Mouse (Mus musculus) adrenal gland (tissue): ENCODE data around the gene Smok3c.
"Not testable (repeated sequence)": the region's sequence is repeated elsewhere in the genome, so short reads cannot be mapped to it uniquely, and the experiment has no call there.

Experiments
- intact Hi-C: fragments of 180-260 bp; cut with DNase I; formaldehyde crosslinking; loops from one replicate; pipeline ENCODE4 v1.15.1; 2025
- long read RNA-seq, 2 experiments: library from polyadenylated mRNA; unstranded; transcript quantifications; one replicate each; pipeline ENCODE4 v2.0.0; 2020; ENCODE audit warnings: borderline replicate concordance in 1 of 2; ENCODE audit not compliant: insufficient replicate concordance in 1 of 2

The Smok3c gene
- long read RNA-seq, experiment 1 = 0 reads
- long read RNA-seq, experiment 2 = 0 reads

GRCm38 (mm10) chr5:138052894-138053293 is at the start of gene Smok3c:
Gene Smok3c (plus strand): TSS chr5:138053194.
- intact Hi-C loops = not testable (repeated sequence)

GRCm38 (mm10) chr5:138009437-138009836 is 43.6 kb upstream of the Smok3c start:
- intact Hi-C loops = no loop called here

GRCm38 (mm10) chr5:138012382-138012781 is 40.6 kb upstream of the Smok3c start:
- intact Hi-C loops = no loop called here

GRCm38 (mm10) chr5:138016530-138016929 is 36.5 kb upstream of the Smok3c start:
- intact Hi-C loops = no loop called here

GRCm38 (mm10) chr5:138016997-138017396 is 36.0 kb upstream of the Smok3c start:
- intact Hi-C loops = no loop called here

GRCm38 (mm10) chr5:138019577-138019976 is 33.4 kb upstream of the Smok3c start:
- intact Hi-C loops = not testable (repeated sequence)

- intact Hi-C loops = not testable (repeated sequence)
These were observed 32.0 kb upstream of the Smok3c start, which contains the start of the genes Smok3a and Smok3b for GRCm38 (mm10) chr5:138020961-138021479. Gene Smok3a (plus strand): TSS chr5:138021261. Gene Smok3b (plus strand): TSS chr5:138021429.

GRCm38 (mm10) chr5:138073803-138074202 is 20.8 kb downstream of the Smok3c start:
- intact Hi-C loops = no loop called here

GRCm38 (mm10) chr5:138075684-138076083 is 22.7 kb downstream of the Smok3c start:
- intact Hi-C loops = no loop called here

- intact Hi-C loops = no loop called here
These were observed 23.2 kb downstream of the Smok3c start for GRCm38 (mm10) chr5:138076148-138076547.

GRCm38 (mm10) chr5:138080456-138080855 is 27.5 kb downstream of the Smok3c start:
- intact Hi-C loops = no loop called here

GRCm38 (mm10) chr5:138081446-138081845 is 28.5 kb downstream of the Smok3c start:
- intact Hi-C loops = no loop called here

GRCm38 (mm10) chr5:138083318-138083900 is 30.4 kb downstream of the Smok3c start:
- intact Hi-C loops = no loop called here

GRCm38 (mm10) chr5:138083936-138084335 is 30.9 kb downstream of the Smok3c start:
- intact Hi-C loops = no loop called here

GRCm38 (mm10) chr5:138084507-138084906 is 31.5 kb downstream of the Smok3c start:
- intact Hi-C loops = no loop called here

- intact Hi-C loops = no loop called here
These were observed 32.0 kb downstream of the Smok3c start, which contains the start of gene Zkscan1 for GRCm38 (mm10) chr5:138084996-138085395. Gene Zkscan1 (plus strand): TSS chr5:138085084.

- intact Hi-C loops = no loop called here
These were observed 32.5 kb downstream of the Smok3c start for GRCm38 (mm10) chr5:138085421-138085911.

GRCm38 (mm10) chr5:138086842-138087241 is 33.8 kb downstream of the Smok3c start:
- intact Hi-C loops = no loop called here

- intact Hi-C loops = no loop called here
These were observed 35.4 kb downstream of the Smok3c start for GRCm38 (mm10) chr5:138088366-138088765.

GRCm38 (mm10) chr5:138089108-138089551 is 36.1 kb downstream of the Smok3c start:
- intact Hi-C loops = no loop called here

GRCm38 (mm10) chr5:138090271-138090670 is 37.3 kb downstream of the Smok3c start:
- intact Hi-C loops = no loop called here

- intact Hi-C loops = no loop called here
These were observed 37.7 kb downstream of the Smok3c start for GRCm38 (mm10) chr5:138090737-138091136.

GRCm38 (mm10) chr5:138092771-138093170 is 39.8 kb downstream of the Smok3c start:
- intact Hi-C loops = no loop called here
